Mouse (Mus musculus) adrenal gland, postnatal 4 days (tissue): ENCODE measurements around the gene Ppp2r5d. TPM values are rescaled to one million over a fixed set of nuclear protein-coding genes. Genes with fewer than 3 reads are reported as not detected.

Source experiments
- DNase-seq, 2 experiments: peaks; one replicate each; pipeline ENCODE4 v3.0.0; 2021 to 2022; ENCODE audit warnings: low spot score in 2 of 2, mixed read lengths in 2 of 2
- total RNA-seq, 2 experiments: library from RNA; stranded (reverse); gene quantifications; 2 replicates each; pipeline ENCODE4 v1.2.3; 2021

The Ppp2r5d gene
- total RNA-seq, 2 experiments from 2014 or later = 57.7 to 60.1 TPM

DNA sequence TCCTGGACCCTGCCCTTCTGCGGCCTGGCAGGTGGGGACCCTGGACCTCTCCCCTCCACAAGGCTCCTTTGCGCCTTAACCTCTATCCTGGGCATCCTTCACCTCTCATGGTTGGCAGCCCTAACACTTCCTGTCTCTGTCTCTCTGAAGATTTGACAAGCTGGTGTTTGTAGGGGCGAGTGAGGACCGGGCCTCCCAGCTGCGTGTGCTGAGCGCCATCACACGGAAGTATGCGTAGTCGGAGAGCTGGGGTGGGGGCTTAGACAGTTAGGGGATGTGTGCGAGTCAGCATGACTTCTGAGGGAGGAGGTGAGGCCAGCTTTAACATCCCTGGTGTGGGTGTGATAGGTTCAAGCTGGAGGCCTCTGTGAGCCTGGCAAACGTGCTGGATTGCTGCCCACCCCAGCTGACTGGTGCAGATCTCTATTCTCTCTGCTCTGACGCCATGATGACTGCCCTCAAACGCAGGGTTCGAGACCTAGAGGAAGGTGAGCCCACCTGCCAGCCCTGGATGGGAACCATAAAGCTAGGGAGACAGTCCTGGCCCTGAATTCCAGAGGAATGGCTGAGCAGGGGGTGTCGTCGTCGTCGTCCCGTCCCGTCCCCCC, 19.7 kb upstream of the Ppp2r5d start:
- DNase-seq = no peak

DNA sequence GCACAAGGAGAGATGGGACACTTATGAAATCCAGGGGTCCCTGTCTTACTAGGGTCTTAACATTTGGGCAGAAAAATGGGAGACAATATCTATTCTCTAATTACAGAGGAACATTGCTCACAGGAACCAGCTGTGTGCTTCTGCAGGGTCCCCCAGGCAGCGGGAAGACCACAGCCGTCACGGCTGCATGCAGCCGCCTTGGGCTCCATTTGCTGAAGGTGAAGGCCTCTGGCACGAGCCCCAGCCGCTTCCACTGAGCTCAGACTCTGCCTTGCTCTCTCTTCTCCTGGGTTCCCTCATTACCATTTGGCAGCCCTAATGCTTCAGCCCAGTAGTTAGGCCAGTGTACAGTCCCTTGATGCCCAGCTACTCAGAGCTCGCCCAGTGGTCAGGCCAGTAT, 16.2 kb upstream of the Ppp2r5d start:
- DNase-seq = no peak

DNA sequence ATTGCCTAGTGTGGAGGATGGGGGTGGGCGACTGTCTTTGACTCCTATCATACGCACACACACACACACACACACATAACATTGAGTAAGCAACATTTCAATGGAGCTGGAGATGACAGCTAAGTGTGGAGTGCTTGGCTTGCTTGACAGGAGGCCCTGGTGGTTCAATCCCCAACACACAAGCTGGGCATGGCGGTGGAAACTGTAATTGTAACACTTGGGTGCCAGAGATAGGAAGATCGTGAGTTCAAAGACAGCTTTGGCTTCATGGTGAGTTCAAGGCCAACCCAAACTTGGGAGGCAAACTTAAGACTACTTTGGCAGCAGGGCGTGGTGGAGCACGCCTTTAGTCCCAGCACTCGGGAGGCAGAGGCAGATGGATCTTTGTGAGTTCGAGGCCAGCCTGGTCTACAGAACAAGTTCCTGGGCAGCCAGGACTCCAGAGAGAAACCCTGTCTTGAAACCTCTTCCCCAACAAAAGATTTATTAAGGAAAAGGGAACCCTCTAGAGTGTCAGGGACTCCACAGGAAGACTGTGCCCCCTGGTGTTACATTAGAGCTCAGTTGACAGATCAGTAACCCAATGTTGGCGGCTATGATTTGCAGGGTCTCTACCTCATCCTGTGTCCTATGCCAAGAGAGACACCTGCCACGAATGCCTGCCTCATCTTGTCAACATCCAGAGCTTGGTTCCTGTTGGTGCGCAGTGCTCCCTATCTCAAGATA, 10.0 kb upstream of the Ppp2r5d start:
- DNase-seq = no peak

GRCm38 (mm10) chr17:46713849-46714248, 8.9 kb upstream of the Ppp2r5d start:
- DNase-seq = no peak

DNA sequence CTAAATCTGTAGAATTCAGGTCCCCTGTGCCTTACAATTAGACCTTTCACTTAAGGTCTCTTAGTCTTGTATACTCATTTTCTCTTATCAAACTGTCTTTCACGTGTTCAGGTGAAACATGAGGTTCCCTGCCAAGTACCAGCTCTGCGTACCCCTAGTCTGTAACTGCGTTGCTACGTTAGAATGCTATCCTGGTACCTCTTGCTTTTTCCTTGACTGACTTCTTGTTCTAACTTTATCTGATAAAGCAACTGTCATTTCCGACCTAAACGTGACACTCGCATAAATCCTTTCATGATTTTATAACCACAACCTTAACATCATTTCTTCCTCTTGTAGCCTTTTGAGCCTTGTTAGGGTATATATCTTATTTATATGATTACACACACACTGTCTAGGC, 7.5 kb upstream of the Ppp2r5d start:
- no peak for DNase-seq

GRCm38 (mm10) chr17:46711612-46712271, 6.8 kb upstream of the Ppp2r5d start:
- peak in 1 of 2 experiments; percentile 61 for DNase-seq

- peak; percentile 77 to 87 for DNase-seq
Observed at GRCm38 (mm10) chr17:46710959-46711597, 6.2 kb upstream of the Ppp2r5d start, which contains the start of gene Pex6. Gene Pex6, plus strand, starts transcription at chr17:46711463.

GRCm38 (mm10) chr17:46706375-46707089, 1.6 kb upstream of the Ppp2r5d start:
- no peak for DNase-seq

DNA sequence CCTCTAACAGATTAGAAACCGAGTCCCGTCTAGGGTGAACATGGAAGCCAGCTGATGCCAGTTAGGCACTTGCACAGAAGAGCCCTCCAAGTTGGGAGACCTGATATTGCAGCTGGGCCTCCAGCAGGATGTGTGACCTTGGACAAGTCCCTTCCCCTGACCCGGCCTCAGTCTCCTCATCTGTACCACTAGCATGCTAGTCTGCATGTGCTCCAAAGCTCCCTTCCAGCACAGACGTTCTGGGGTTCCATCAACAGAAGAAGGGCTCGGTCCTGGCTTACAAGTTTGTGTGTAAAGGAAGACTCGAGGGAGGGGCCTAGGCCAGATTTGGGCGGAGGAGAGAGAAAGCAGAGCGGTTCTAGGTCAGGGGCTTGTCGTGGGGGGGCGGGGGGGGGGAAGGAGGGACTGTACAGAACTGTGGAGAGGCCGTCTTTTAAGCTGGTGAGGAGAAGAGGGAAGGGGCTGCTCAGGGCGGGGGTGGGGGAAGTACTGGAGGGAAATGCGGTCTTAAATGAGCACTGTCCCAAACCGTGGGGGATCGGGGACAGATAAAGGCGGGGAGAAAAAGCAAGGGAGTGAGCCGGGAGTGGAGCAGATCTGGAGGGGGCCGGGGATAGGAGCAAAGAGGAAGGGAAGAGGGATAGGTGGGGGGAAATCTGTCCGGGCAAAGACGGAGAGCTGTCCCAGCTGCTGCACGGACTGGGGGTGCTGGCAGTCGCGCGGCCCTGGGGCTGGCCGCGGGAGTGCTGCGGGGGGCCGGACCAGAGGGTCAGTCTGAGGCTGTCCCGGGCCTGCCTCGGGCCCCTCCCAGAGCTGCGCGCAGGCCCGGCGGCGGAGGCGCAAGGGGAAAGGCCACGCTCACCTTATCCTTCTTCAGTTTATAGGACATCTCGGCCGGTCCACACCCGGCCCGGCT, 682 bp downstream of the Ppp2r5d start:
- no peak for DNase-seq

DNA sequence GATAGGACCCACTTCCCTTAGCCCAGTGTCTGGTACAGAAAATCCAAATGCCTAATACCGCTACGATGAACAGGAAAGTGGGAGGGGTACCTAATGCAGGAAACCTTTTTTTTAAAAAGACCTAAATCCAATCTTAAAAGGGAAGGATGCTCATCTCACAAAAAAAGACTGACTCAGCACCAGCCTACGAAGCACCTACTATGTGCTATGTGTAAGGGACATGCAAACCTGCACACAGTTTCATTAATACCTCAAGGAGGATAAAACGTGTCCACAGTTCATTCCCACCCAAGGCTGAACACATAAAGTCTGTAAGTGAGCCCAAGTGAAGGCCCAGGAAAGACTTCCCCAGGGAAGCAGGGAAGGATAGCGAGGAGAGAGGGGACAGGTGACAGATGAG, 2.4 kb downstream of the Ppp2r5d start:
- no peak for DNase-seq

DNA sequence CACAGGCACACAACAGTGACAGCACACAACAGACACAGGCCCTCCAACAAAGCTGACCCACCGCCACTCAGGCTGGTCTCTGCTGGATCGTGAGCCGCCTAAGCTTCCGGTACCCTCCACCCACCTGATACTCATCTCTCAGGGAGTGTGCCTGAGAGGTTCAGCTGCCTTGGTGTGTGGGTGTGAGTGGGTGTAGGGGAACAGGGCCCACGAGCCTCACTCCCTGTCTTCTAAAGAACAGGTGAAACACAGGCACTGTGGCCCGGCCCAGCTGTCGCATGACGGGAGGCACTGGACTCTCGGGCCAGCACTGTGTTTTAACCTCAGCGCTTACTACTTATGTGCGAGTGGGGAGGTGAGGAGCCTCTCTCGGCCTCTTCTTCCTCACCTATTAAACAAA, 2.8 kb downstream of the Ppp2r5d start:
- DNase-seq = no peak

GRCm38 (mm10) chr17:46701489-46701888, 3.4 kb downstream of the Ppp2r5d start:
- no peak for DNase-seq

GRCm38 (mm10) chr17:46699912-46700311, 5.0 kb downstream of the Ppp2r5d start:
- DNase-seq = no peak

DNA sequence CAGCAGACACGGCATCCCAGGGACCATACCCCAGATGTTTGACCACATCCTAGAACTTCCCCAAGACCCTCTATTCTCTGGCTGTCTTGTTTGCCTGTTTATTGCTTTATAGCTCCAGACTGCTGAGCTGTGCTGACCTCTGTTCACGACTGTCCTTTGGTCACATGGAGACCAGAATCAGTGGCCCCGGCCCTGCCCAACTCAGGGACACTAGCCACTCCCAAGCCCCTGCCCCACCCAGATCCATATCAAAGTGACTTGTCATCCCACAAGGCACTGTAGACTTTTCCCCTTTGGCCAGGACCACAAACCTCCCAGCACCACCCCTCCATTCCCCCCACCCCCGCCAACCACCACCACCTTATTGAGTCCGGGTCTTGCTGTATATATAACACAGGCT, 5.7 kb downstream of the Ppp2r5d start:
- DNase-seq = no peak

DNA sequence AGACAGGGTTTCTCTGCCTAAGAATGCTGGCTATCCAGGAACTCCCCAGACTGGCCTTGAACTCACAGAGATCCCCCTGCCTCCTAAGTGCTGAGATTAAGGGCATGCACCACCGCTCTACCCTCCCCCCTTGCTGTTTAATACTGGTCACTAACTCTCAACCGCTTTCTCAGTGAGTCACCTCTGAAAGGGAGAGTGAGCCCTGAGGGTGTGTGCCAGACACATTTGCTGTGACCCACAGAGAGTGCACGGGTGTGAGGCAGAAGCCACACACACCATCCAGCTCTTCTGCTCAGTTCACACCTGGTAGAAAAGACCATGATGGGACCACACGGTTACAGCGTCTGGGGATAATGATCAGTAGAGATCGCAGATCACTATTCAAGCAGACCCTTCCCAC, 6.4 kb downstream of the Ppp2r5d start:
- DNase-seq = no peak

DNA sequence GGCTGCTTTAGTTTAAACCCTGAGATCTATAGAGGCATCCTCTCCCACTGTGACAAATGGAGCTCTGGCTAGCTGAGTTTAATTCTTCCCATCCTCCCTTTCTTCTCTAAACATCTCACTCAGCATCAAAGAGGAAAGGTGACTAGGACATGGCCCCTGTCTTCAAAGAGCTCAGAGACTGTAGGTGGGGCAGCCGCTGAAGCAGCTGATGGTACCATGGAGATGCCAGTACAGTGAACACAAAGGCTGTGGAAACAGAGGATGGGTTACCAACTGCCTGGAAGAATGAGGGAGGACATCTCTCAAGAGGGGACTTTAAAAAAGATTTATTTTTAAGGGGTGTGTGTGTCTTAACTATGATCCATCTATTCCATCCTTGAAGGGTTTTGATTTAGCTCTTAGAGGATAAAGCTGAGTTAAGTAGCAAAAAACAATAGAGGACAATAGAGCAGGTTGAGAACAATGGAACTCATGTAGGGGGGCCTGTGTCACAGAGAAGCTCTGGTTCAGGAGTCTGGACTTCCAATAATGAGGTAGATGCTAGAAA, 10.3 kb downstream of the Ppp2r5d start:
- no peak for DNase-seq

DNA sequence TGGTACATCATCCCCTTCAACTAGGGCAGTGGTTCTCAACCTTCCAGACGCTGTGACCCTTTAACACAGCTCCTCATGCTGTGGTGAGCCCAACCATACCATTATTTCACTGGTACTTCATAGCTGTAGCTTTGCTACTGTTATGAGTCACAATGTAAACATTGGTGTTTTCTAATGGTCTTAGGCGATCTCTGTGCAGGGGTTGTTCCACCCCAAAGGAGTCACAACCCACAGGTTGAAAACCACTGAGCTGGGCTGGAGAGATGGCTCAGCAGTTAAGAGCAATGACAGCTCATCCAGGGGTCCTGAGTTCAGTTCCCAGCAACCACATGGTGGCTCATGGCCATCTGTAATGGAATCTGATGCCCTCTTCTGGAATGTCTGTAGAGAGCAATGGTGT, 13.5 kb downstream of the Ppp2r5d start:
- DNase-seq = no peak

DNA sequence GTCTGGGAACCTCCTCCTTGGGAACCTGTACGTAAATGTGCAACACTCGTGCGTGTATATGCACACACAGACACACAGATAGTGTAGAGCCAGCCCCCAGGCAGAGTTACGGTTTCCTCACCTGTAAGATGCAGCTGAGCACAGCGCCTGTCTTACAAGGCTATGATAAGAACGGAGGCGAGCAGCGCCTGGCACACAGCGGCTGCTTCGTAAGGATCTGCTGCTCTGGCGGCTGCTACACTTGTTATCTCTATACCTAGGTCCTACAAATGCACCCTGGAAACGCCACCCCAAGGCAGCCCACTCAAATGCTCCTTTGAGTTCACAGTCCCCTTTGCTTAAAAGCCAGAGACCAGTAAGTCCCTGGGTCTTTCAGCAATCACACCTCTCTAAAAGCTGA, 14.2 kb downstream of the Ppp2r5d start:
- no peak for DNase-seq

DNA sequence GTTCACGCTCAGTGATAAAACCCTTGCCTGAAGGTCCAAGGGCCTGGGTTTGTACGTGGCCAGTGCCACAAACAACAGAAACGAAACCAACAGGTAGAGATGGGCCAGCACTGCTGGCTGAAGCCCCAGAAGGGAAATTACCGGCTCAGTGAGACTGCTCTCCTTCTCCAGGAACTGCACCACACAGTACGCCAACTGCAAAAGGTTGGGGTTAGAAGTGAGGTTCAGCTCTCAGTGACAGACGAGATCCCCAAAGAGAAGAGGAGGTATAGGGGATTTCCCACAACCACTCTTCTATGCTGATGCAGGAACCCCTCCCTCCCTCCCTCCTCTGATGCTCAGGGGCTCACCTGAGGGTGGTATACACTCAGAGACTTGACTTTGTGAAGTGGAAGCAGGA, 19.0 kb downstream of the Ppp2r5d start:
- DNase-seq = no peak
